Mouse (Mus musculus): ENCODE data around the gene Gimap8.

GRCm38 (mm10) chr6:48664750-48665149 lies 17.7 kb downstream of the Gimap8 start:
- TF ChIP-seq EP300 (IDR thresholded peaks at IDR 0.05; ENCODE audit: low read depth) (no peak), CTCF (IDR thresholded peaks at IDR 0.05; ENCODE audit: low read depth) (no peak)
